Mouse (Mus musculus): ENCODE measurements around the gene Clcn2. TPM values are rescaled to one million over a fixed set of nuclear protein-coding genes. Genes with fewer than 3 reads are reported as not detected.

The Clcn2 gene
- 13.2 and 15.8 TPM in 2 replicates for polyA plus RNA-seq (2014; fragmentation: Nextera tagmentation; extraction: Ambion mirVana)

DNA sequence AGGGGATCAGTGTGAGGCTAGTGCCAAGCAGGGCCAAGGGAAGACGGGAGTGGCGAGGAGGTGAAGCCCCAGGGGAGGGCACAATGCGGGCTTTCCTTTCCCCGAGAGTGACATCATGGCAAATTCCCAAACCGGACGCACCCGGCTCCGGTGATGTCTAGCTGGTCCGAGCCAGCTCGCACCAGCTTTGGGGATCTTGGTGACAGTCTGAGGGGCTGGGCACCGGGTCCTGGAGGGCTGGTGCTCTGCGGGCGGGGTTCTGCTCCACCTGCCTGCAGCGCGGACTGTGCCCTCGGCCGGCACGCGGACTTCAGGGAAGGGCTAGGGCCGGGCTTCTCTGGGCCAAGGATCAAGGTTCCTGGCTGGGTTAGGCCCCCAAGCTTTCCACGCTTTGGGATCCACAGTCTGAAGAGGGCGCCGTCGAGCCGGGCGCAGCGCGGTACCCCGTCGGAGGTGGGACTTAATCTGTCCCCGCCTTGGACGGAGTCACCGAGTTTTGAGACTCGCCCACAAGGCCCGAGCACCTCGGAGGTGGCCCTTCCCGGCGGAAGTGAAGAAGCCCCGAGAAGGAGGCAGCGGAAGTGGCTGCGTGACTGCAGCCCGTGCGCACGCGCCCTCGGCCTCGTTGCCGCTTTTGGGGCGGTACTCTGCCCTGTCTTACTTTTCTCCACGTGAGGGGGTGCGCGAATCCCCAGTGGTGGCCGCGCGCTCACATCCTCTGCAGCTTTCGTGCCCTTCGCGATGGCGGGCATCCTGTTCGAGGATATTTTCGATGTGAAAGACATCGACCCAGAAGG is at the start of gene Clcn2, which contains the start of gene Polr2h:
TSS of gene Clcn2 (minus strand) at position 566 of the 797 bp plus-strand sequence.
TSS of gene Polr2h (plus strand) at position 485 of the 797 bp plus-strand sequence.
- H3K4me2 ChIP-seq (replicated peaks; ENCODE audit: low read depth, low read length), result peak within 1 kb of the TSS; percentile 93
- H3K4me1 ChIP-seq (ENCODE audit: control insufficient read depth, insufficient read depth, low read length), result peaks cover 24% of the 10 kb centered on the region; the same call in 1 of the 2 replicates
- H3K36me3 ChIP-seq (ENCODE audit: control insufficient read depth, insufficient read depth, low read length), result 0 out of 2 replicates have a peak, but pooled peaks cover 4% of the 10 kb centered on the region
- peak within 1 kb of the TSS; percentile 56 for H3K9ac ChIP-seq (replicated peaks; ENCODE audit: low read depth, low read length)
- WGBS, result under 1% methylated on average over 62 of the region's 62 CpGs
- peak within 1 kb of the TSS; percentile 96 for H3K27ac ChIP-seq (ENCODE audit: low read length)
- peak; percentile 82 for ATAC-seq (ENCODE audit: insufficient number of reproducible peaks, insufficient read depth, low FRiP score, low read depth)
- no peaks in the 10 kb centered on the region for H3K27me3 ChIP-seq (ENCODE audit: control insufficient read depth, insufficient read depth, low read length)
- H3K4me3 ChIP-seq (ENCODE audit: low read depth, low read length), result peak within 1 kb of the TSS; percentile 58
- H3K9me3 ChIP-seq (ENCODE audit: control insufficient read depth, low read depth, low read length), result no peaks in the 10 kb centered on the region

DNA sequence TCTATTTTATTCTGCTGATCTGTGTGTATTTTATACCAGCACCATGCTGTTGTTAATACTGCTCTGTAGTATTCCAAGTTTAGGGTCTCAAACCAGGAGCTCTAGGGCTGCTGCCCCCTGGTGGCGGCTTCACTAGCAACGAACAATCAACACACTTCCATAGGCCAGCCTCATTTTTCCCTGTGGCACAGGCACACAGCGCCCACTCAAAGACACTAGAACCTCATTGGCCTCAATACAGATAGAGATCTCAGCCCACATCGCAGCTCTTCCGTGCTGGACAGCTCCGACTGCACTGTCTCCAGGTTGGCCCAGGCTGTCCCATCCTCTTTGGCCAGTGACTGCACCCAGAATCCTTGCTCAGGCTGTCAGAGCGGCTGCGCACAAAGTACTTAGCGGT is 47.7 kb upstream of the Clcn2 start:
- Histone ChIP-seq H3K9ac (replicated peaks; ENCODE audit: low read depth, low read length) (no peak overlapping the region), H3K27ac (ENCODE audit: low read length) (no peak overlapping the region), H3K36me3 (ENCODE audit: control insufficient read depth, insufficient read depth, low read length) (no peaks in the 10 kb centered on the region), H3K4me2 (replicated peaks; ENCODE audit: low read depth, low read length) (no peak overlapping the region), H3K27me3 (ENCODE audit: control insufficient read depth, insufficient read depth, low read length) (no peaks in the 10 kb centered on the region), H3K4me1 (ENCODE audit: control insufficient read depth, insufficient read depth, low read length) (no peaks in the 10 kb centered on the region), H3K4me3 (ENCODE audit: low read depth, low read length) (no peak overlapping the region), H3K9me3 (ENCODE audit: control insufficient read depth, low read depth, low read length) (no peaks in the 10 kb centered on the region)
- ATAC-seq (ENCODE audit: insufficient number of reproducible peaks, insufficient read depth, low FRiP score, low read depth), result 0 out of 2 replicates have a peak, but pooled peaks have one; percentile 46
- 48% methylated on average over 9 of the region's 9 CpGs for WGBS

DNA sequence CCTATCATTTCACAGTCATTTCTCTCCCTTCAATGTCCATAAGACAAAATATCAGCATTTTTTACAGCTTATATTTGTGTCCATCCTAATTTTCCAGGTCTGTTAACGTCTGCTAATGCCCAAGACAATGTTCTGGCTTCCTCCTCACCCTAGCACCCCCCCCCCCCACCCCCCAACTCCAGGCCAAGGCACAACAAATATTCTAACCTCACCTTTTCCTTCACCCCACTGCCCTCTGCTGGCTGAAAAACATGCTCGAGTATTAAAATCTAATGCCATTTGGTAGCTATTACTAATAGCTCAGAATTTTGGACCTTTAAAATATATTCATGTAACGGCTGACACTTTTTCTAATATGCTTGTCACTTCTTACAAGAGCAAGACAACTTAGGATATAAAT is 44.1 kb upstream of the Clcn2 start:
- no peak for ATAC-seq (ENCODE audit: insufficient number of reproducible peaks, insufficient read depth, low FRiP score, low read depth)
- 8% methylated on average over 3 of the region's 3 CpGs for WGBS
- no peaks in the 10 kb centered on the region for H3K9me3 ChIP-seq (ENCODE audit: control insufficient read depth, low read depth, low read length)

DNA sequence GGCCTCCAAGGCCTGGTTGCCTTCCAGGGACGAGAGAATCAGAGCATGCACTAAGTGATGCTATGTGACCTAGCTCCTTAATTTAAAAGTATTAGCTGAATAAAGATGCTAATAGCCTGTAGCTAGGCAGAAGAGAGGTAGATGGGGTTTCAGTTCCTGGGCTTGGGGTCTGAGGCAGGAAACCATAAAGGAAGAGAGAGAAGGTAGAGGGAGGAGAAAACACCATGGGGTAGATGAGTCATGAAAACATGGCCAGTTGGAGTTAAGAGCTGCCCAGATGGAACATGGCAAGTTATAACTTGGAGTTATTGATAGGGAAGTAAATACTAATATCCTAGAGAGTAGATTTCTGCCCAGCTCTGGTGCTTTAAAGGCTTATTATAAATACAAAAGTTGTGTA is 39.8 kb upstream of the Clcn2 start:
- H3K36me3 ChIP-seq (ENCODE audit: control insufficient read depth, insufficient read depth, low read length), result no peaks in the 10 kb centered on the region
- no peaks in the 10 kb centered on the region for H3K4me1 ChIP-seq (ENCODE audit: control insufficient read depth, insufficient read depth, low read length)
- WGBS, result 78% methylated on average over 1 of the region's 1 CpGs
- H3K4me2 ChIP-seq (replicated peaks; ENCODE audit: low read depth, low read length), result no peak overlapping the region
- no peak overlapping the region for H3K4me3 ChIP-seq (ENCODE audit: low read depth, low read length)
- H3K9me3 ChIP-seq (ENCODE audit: control insufficient read depth, low read depth, low read length), result no peaks in the 10 kb centered on the region
- H3K9ac ChIP-seq (replicated peaks; ENCODE audit: low read depth, low read length), result no peak overlapping the region
- H3K27ac ChIP-seq (ENCODE audit: low read length), result no peak overlapping the region
- H3K27me3 ChIP-seq (ENCODE audit: control insufficient read depth, insufficient read depth, low read length), result no peaks in the 10 kb centered on the region
- ATAC-seq (ENCODE audit: insufficient number of reproducible peaks, insufficient read depth, low FRiP score, low read depth), result no peak

More for the DNA sequence above, 44.1 kb upstream of the Clcn2 start:
- Histone ChIP-seq H3K4me2 (replicated peaks; ENCODE audit: low read depth, low read length) (no peak overlapping the region), H3K9ac (replicated peaks; ENCODE audit: low read depth, low read length) (no peak overlapping the region), H3K36me3 (ENCODE audit: control insufficient read depth, insufficient read depth, low read length) (no peaks in the 10 kb centered on the region), H3K27ac (ENCODE audit: low read length) (no peak overlapping the region), H3K4me1 (ENCODE audit: control insufficient read depth, insufficient read depth, low read length) (no peaks in the 10 kb centered on the region), H3K27me3 (ENCODE audit: control insufficient read depth, insufficient read depth, low read length) (no peaks in the 10 kb centered on the region), H3K4me3 (ENCODE audit: low read depth, low read length) (no peak overlapping the region)

DNA sequence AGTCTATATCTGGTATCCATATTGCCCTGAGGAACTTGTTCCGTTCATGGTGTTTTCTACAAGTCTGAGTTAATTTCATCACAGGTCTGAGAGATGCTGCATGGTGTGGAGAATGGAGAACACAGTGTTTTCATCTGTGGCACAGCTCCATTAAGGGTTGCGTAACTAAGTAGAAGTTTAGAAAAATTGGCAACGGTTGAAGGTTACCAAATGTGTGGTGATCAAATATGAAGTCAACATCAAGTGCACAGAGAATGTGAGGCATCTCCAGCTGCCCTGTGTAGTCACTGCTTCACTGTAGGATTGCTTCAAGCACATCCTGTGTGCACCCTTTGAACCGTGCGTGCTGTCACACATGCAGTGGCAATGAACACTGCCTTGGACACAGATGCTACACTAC is 38.5 kb upstream of the Clcn2 start:
- WGBS, result 92% methylated on average over 5 of the region's 5 CpGs

DNA sequence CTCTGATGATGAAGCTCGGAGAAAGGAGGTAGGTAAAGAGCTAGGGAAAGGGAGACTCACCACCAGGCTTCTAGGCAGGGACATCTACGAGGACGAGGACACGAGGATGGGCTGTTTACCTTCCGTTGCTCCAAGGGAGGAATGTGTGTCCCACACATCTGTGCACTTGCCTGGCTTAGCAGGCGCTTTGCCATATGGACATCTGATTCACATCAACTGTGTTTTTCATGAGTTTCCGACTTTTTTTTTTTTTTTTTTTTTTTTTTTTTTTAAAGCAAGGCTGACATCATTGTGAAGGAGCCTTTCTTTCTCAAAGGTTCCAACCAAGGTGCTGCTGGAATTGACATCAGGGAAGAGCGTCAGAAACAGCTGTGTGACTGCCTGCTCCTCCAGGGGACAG is 33.0 kb upstream of the Clcn2 start:
- H3K36me3 ChIP-seq (ENCODE audit: control insufficient read depth, insufficient read depth, low read length), result no peaks in the 10 kb centered on the region
- ATAC-seq (ENCODE audit: insufficient number of reproducible peaks, insufficient read depth, low FRiP score, low read depth), result no peak
- WGBS, result 39% methylated on average over 8 of the region's 8 CpGs

More for the DNA sequence above, 38.5 kb upstream of the Clcn2 start:
- Histone ChIP-seq H3K4me2 (replicated peaks; ENCODE audit: low read depth, low read length) (no peak overlapping the region), H3K27me3 (ENCODE audit: control insufficient read depth, insufficient read depth, low read length) (no peaks in the 10 kb centered on the region), H3K4me1 (ENCODE audit: control insufficient read depth, insufficient read depth, low read length) (no peaks in the 10 kb centered on the region), H3K9ac (replicated peaks; ENCODE audit: low read depth, low read length) (no peak overlapping the region), H3K4me3 (ENCODE audit: low read depth, low read length) (no peak overlapping the region), H3K27ac (ENCODE audit: low read length) (no peak overlapping the region), H3K9me3 (ENCODE audit: control insufficient read depth, low read depth, low read length) (no peaks in the 10 kb centered on the region), H3K36me3 (ENCODE audit: control insufficient read depth, insufficient read depth, low read length) (no peaks in the 10 kb centered on the region)
- no peak for ATAC-seq (ENCODE audit: insufficient number of reproducible peaks, insufficient read depth, low FRiP score, low read depth)

DNA sequence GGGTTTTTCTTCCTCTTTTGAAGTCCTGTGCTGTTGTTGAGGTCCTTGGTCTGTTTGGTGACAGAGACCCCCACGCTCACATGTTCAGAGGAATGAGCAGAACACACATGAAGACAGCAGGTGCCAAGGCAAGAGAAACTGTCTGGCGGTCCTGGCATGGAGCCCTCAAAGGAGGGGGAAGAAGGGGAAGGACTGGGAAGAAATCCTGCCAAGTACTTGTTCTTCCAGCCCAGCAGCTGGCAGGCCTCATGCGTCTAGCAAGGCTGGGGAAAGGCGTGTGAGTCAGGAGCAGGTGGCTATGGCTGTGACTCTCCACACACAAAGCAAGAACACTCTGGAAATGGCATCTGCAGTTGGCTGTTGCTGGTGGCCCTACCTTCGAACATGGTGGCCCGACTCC is 29.1 kb upstream of the Clcn2 start:
- no peaks in the 10 kb centered on the region for H3K36me3 ChIP-seq (ENCODE audit: control insufficient read depth, insufficient read depth, low read length)
- H3K27ac ChIP-seq (ENCODE audit: low read length), result no peak overlapping the region
- H3K27me3 ChIP-seq (ENCODE audit: control insufficient read depth, insufficient read depth, low read length), result no peaks in the 10 kb centered on the region
- no peak overlapping the region for H3K4me3 ChIP-seq (ENCODE audit: low read depth, low read length)
- 55% methylated on average over 6 of the region's 6 CpGs for WGBS
- H3K4me2 ChIP-seq (replicated peaks; ENCODE audit: low read depth, low read length), result no peak overlapping the region
- H3K9me3 ChIP-seq (ENCODE audit: control insufficient read depth, low read depth, low read length), result no peaks in the 10 kb centered on the region
- H3K4me1 ChIP-seq (ENCODE audit: control insufficient read depth, insufficient read depth, low read length), result no peaks in the 10 kb centered on the region
- peak; percentile 28; the same call in 1 of the 2 replicates for ATAC-seq (ENCODE audit: insufficient number of reproducible peaks, insufficient read depth, low FRiP score, low read depth)
- no peak overlapping the region for H3K9ac ChIP-seq (replicated peaks; ENCODE audit: low read depth, low read length)

More for the DNA sequence above, 33.0 kb upstream of the Clcn2 start:
- Histone ChIP-seq H3K4me1 (ENCODE audit: control insufficient read depth, insufficient read depth, low read length) (no peaks in the 10 kb centered on the region), H3K4me3 (ENCODE audit: low read depth, low read length) (no peak overlapping the region), H3K9ac (replicated peaks; ENCODE audit: low read depth, low read length) (no peak overlapping the region), H3K4me2 (replicated peaks; ENCODE audit: low read depth, low read length) (no peak overlapping the region), H3K27me3 (ENCODE audit: control insufficient read depth, insufficient read depth, low read length) (no peaks in the 10 kb centered on the region), H3K9me3 (ENCODE audit: control insufficient read depth, low read depth, low read length) (no peaks in the 10 kb centered on the region), H3K27ac (ENCODE audit: low read length) (no peak overlapping the region)

DNA sequence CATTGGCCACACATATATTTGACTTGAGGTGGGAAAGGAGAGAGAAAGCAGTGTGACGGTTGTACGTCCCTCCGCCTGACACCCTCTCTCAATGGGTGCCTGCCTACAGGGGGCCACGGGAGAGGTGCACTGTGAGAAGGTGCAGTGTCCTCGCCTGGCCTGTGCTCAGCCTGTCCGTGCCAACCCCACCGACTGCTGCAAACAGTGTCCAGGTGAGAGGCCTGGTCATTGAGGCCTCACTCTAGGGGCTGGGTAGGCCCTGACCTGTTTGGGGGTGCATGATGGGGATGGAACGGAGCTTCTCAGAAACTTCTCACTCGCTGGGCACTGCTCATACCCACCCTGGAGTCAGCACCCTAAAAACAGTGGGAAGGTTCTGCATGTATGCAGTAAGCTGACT is 22.3 kb upstream of the Clcn2 start:
- no peak for ATAC-seq (ENCODE audit: insufficient number of reproducible peaks, insufficient read depth, low FRiP score, low read depth)
- Histone ChIP-seq H3K4me1 (ENCODE audit: control insufficient read depth, insufficient read depth, low read length) (no peaks in the 10 kb centered on the region), H3K9me3 (ENCODE audit: control insufficient read depth, low read depth, low read length) (no peaks in the 10 kb centered on the region), H3K27me3 (ENCODE audit: control insufficient read depth, insufficient read depth, low read length) (peaks cover 5% of the 10 kb centered on the region), H3K27ac (ENCODE audit: low read length) (no peak overlapping the region), H3K36me3 (ENCODE audit: control insufficient read depth, insufficient read depth, low read length) (no peaks in the 10 kb centered on the region), H3K4me2 (replicated peaks; ENCODE audit: low read depth, low read length) (no peak overlapping the region), H3K9ac (replicated peaks; ENCODE audit: low read depth, low read length) (no peak overlapping the region), H3K4me3 (ENCODE audit: low read depth, low read length) (no peak overlapping the region)
- 91% methylated on average over 9 of the region's 9 CpGs for WGBS
